Mouse (Mus musculus) hindbrain, embryonic 12.5 days (tissue): Measurements from ENCODE around the gene Sytl2. TPM values are rescaled to one million over a fixed set of nuclear protein-coding genes. Genes with fewer than 3 reads are reported as not detected.

Experiments
- ATAC-seq: fragments of 200-750 bp; cut with Nextera tagmentation; 2 replicates; pipeline ENCODE4 v1.8.0; 2017; ENCODE audit warnings: moderate TSS enrichment; ENCODE audit not compliant: low FRiP score
- H3K27ac ChIP-seq: fragments of 300-500 bp; sonication (generic); 2 replicates; pipeline ENCODE4 v1.5.1; 2016; ENCODE audit warnings: mild to moderate bottlenecking
- H3K27me3 ChIP-seq: fragments of 300-500 bp; sonication (generic); 2 replicates; pipeline ENCODE4 v1.6.1; 2016; ENCODE audit warnings: mild to moderate bottlenecking
- H3K36me3 ChIP-seq: fragments of 300-500 bp; sonication (generic); 2 replicates; pipeline ENCODE4 v1.6.1; 2016; ENCODE audit warnings: mild to moderate bottlenecking
- H3K4me1 ChIP-seq: fragments of 300-500 bp; sonication (generic); 2 replicates; pipeline ENCODE4 v1.6.1; 2016
- H3K4me2 ChIP-seq: fragments of 300-500 bp; sonication (generic); replicated peaks from 2 replicates; pipeline ENCODE4 v1.6.1; 2016; ENCODE audit warnings: mild to moderate bottlenecking
- H3K4me3 ChIP-seq: fragments of 300-500 bp; sonication (generic); 2 replicates; pipeline ENCODE4 v1.5.1; 2016; ENCODE audit warnings: mild to moderate bottlenecking
- H3K9ac ChIP-seq: fragments of 300-500 bp; sonication (generic); 2 replicates; pipeline ENCODE4 v1.6.1; 2016; ENCODE audit warnings: mild to moderate bottlenecking, moderate library complexity
- H3K9me3 ChIP-seq: fragments of 300-500 bp; sonication (generic); replicated peaks from 2 replicates; pipeline ENCODE4 v1.6.1; 2016; ENCODE audit warnings: mild to moderate bottlenecking
- WGBS: fragments of 180-500 bp; shearing (Covaris S2); methylation state at CpG from one replicate; pipeline ENCODE4 v1.1.7; 2016; 5-methylcytosine and 5-hydroxymethylcytosine counted together
- polyA plus RNA-seq: library from polyadenylated mRNA; unstranded; fragments of >200 nt; fragmentation: Nextera tagmentation; extraction: Ambion mirVana; gene quantifications from 2 replicates; pipeline ENCODE4 v1.2.1, GENCODE M21; 2016

Gene Sytl2
- polyA plus RNA-seq, 1 experiment from 2014 or later, result 5.6 TPM

GRCm38 (mm10) chr7:90409934-90410333 is 107.9 kb downstream of the Sytl2 start:
- Histone ChIP-seq H3K9ac (no peak overlapping the region), H3K27me3 (no peaks in the 10 kb centered on the region), H3K4me2 (no peak overlapping the region), H3K27ac (no peak overlapping the region), H3K4me1 (no peaks in the 10 kb centered on the region), H3K9me3 (no peaks in the 10 kb centered on the region), H3K4me3 (no peak overlapping the region), H3K36me3 (no peaks in the 10 kb centered on the region)
- no peak for ATAC-seq
- WGBS, result 47% methylated on average over 3 of the region's 3 CpGs

DNA sequence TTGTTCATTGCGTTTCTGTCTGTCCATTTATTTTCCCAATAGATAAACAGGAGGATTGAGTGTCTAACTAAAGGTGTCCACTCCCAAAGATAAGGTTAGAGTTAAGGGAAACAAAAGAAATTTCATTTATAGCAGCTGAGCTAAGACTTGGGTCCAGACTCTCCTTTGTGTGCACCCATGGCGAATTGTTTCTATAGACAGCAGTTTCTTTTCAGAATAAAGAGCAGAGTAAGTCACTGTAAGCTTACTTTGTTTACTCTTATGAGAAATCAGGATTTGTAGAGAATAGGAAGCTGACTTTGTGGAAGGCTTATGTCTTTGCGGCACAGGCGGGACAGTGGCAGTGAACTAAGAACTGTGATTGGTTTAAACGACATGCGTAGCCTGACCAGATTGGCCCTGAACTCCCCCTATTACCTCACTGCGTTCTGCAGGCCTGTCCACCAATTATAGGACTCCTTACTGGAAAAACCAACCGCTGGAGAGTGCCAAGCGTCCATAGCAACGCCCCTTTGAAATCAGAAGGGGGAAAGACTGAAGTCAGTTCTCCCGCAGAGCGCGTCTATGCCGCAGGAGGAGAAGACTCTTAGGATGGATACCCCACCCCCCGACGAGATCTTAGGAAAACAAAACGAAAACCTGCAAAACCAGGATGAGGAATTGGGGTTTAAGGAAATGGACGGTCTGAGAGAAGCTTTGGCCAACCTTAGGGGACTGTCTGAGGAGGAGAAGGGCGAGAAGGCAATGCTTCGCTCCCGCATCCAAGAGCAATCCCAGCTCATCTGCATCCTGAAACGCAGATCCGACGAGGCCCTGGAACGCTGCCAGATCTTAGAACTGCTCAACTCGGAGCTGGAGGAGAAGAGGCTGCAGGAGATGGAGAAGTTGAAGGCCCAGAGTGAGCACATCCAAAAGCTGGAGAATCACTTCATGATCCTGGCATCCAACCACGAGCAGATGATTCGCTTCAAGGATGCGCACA is 124.3 kb downstream of the Sytl2 start, which contains the start of gene Ccdc89:
TSS of gene Ccdc89 (plus strand) at position 558 of the 982 bp plus-strand sequence.
- Histone ChIP-seq H3K27ac (no peak within 1 kb of the TSS), H3K4me1 (peaks cover 8% of the 10 kb centered on the region), H3K9me3 (no peaks in the 10 kb centered on the region), H3K27me3 (no peaks in the 10 kb centered on the region), H3K36me3 (no peaks in the 10 kb centered on the region), H3K9ac (peak within 1 kb of the TSS; percentile 46), H3K4me2 (peak within 1 kb of the TSS; percentile 69), H3K4me3 (peak within 1 kb of the TSS; percentile 37)
- 22% methylated on average over 29 of the region's 29 CpGs for WGBS
- peak; percentile 100 for ATAC-seq

GRCm38 (mm10) chr7:90427006-90427405 is 125.0 kb downstream of the Sytl2 start:
- Histone ChIP-seq H3K9ac (peak overlapping the region; percentile 46; the same call in 1 of the 2 replicates), H3K27ac (no peak overlapping the region), H3K4me2 (peak overlapping the region; percentile 69), H3K27me3 (no peaks in the 10 kb centered on the region), H3K4me1 (peaks cover 8% of the 10 kb centered on the region), H3K36me3 (no peaks in the 10 kb centered on the region), H3K4me3 (peak overlapping the region; percentile 37), H3K9me3 (no peaks in the 10 kb centered on the region)
- 70% methylated on average over 9 of the region's 9 CpGs for WGBS
- ATAC-seq, result no peak

DNA sequence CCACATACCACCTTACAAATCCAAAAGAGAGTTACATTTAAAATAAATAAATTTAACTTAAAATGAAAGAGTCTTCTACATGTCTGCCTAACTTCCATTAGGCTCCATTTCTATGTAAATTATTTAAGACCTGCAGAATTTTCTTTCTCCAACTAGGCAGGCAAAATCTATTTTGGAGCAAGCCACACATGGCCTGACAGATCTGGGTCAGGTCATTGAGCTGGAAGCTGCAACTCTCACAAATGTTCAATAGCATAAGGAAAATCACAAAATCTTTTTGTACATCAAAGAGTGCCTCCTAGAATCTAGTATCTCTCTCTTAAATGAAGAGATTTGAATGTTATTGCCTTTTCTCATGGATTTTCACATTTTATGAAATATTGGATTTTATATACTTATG is 130.2 kb downstream of the Sytl2 start:
- Histone ChIP-seq H3K4me3 (no peak overlapping the region), H3K27me3 (no peaks in the 10 kb centered on the region), H3K4me1 (peaks cover 1% of the 10 kb centered on the region), H3K27ac (no peak overlapping the region), H3K36me3 (no peaks in the 10 kb centered on the region), H3K4me2 (no peak overlapping the region), H3K9me3 (no peaks in the 10 kb centered on the region), H3K9ac (no peak overlapping the region)
- no peak for ATAC-seq

DNA sequence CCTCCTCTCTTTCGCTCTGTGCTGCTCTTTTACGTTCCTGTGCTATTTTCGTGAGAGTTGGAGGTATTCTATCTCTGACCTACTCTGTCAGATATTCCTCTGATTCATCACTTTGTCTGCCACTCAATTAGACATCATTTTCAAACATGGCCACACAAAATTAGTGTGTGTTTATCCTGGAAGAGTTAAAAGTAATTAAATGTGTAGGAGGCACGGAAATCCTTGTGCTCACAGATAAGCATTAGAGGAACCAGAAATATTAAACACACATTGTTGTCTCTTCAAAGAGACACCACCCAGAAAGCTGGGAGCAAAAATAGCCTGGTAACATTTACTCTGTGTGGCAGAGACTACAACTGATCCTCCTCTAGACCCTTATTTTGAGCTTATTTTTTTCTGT is 138.0 kb downstream of the Sytl2 start:
- Histone ChIP-seq H3K27me3 (no peaks in the 10 kb centered on the region), H3K27ac (no peak overlapping the region), H3K9me3 (no peaks in the 10 kb centered on the region), H3K4me3 (no peak overlapping the region), H3K4me1 (no peaks in the 10 kb centered on the region), H3K4me2 (no peak overlapping the region), H3K36me3 (no peaks in the 10 kb centered on the region), H3K9ac (no peak overlapping the region)
- WGBS, result 90% methylated on average over 4 of the region's 4 CpGs
- no peak for ATAC-seq

- WGBS, result 14% methylated on average over 4 of the region's 4 CpGs
- no peaks in the 10 kb centered on the region for H3K9me3 ChIP-seq
Observed at GRCm38 (mm10) chr7:90442070-90442469, 140.0 kb downstream of the Sytl2 start.

GRCm38 (mm10) chr7:90442518-90443080 is 140.5 kb downstream of the Sytl2 start, which contains the start of gene Crebzf:
Crebzf (plus strand) TSS chr7:90442729.
- Histone ChIP-seq H3K9ac (peak within 1 kb of the TSS; percentile 93), H3K9me3 (no peaks in the 10 kb centered on the region), H3K27me3 (no peaks in the 10 kb centered on the region), H3K27ac (peak within 1 kb of the TSS; percentile 99), H3K4me1 (peaks cover 6% of the 10 kb centered on the region; the same call in 1 of the 2 replicates), H3K4me3 (peak within 1 kb of the TSS; percentile 95), H3K36me3 (peaks cover 3% of the 10 kb centered on the region), H3K4me2 (peak within 1 kb of the TSS; percentile 83)
- peak; percentile 96 for ATAC-seq
- WGBS, result under 1% methylated on average over 53 of the region's 54 CpGs

More at GRCm38 (mm10) chr7:90442070-90442469, 140.0 kb downstream of the Sytl2 start:
- Histone ChIP-seq H3K4me2 (peak overlapping the region; percentile 83), H3K27me3 (no peaks in the 10 kb centered on the region), H3K9ac (peak overlapping the region; percentile 93), H3K27ac (peak overlapping the region; percentile 99), H3K36me3 (no peaks in the 10 kb centered on the region), H3K4me1 (peaks cover 4% of the 10 kb centered on the region; the same call in 1 of the 2 replicates), H3K4me3 (peak overlapping the region; percentile 95)
- peak; percentile 23 for ATAC-seq

DNA sequence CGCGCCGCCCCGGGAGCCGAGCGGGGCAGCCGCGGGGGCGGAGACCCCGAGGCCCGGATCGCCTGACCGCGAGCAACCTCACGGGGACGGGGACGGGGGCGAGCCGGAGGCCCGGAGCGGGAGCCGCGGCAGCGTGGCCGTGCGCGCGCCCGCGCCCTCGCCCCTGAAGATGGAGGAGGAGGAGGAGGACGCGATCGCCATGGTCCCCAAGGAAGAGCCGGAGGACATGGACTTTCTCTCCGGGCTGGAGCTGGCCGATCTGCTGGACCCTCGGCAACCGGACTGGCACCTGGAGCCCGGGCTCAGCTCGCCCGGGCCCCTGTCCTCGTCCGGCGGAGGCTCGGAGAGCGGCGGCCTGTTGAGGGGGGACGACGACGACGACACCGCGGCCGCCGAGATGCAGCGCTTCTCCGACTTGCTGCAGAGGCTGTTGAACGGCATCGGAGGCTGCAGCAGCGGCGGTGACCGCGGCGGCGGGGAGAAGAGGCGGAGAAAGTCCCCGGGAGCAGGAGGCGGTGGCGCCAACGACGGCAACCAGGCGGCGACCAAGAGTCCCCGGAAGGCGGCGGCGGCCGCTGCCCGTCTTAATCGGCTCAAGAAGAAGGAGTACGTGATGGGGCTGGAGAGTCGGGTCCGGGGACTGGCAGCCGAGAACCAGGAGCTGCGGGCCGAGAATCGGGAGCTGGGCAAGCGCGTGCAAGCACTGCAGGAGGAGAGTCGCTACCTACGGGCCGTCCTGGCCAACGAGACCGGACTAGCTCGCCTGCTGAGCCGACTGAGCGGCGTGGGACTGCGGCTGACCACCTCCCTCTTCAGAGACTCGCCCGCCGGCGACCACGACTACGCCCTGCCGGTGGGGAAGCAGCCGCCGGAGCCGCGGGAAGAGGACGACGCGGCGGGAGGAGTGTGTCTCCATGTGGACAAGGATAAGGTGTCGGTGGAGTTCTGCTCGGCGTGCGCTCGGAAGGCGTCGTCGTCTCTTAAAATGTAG is 141.3 kb downstream of the Sytl2 start:
- H3K36me3 ChIP-seq, result peaks cover 4% of the 10 kb centered on the region
- H3K4me2 ChIP-seq, result peak overlapping the region; percentile 83
- H3K27me3 ChIP-seq, result no peaks in the 10 kb centered on the region
- peaks cover 6% of the 10 kb centered on the region; the same call in 1 of the 2 replicates for H3K4me1 ChIP-seq
- peak; percentile 79 for ATAC-seq
- WGBS, result under 1% methylated on average over 121 of the region's 123 CpGs
- H3K9ac ChIP-seq, result peak overlapping the region; percentile 93
- H3K27ac ChIP-seq, result peak overlapping the region; percentile 99
- no peaks in the 10 kb centered on the region for H3K9me3 ChIP-seq
- H3K4me3 ChIP-seq, result peak overlapping the region; percentile 95

DNA sequence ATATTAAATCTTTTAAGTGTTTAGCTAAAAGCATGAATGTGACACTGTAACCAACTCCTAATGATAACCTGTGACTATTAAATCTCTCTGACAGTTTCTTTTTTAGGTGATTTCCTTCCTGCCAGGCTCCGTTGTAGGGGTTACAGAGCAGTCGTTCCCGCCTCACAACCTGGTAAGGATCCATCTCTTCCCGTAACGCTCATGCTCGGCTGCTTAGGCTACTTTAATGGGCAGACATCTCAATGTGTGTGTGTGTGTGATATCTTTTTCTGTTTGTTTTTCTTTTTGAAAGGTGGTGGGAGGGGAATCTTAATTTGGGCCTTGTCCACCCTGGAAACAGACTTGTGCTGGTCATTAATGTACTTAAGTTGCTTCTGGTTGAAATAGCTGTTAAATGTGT is 142.2 kb downstream of the Sytl2 start:
- ATAC-seq, result no peak
- no peaks in the 10 kb centered on the region for H3K27me3 ChIP-seq
- peak overlapping the region; percentile 95 for H3K4me3 ChIP-seq
- 1% methylated on average over 6 of the region's 6 CpGs for WGBS
- H3K9ac ChIP-seq, result peak overlapping the region; percentile 93
- peak overlapping the region; percentile 83 for H3K4me2 ChIP-seq
- H3K27ac ChIP-seq, result peak overlapping the region; percentile 99; the same call in 1 of the 2 replicates
- no peaks in the 10 kb centered on the region for H3K9me3 ChIP-seq
- peaks cover 6% of the 10 kb centered on the region; the same call in 1 of the 2 replicates for H3K4me1 ChIP-seq
- H3K36me3 ChIP-seq, result peaks cover 4% of the 10 kb centered on the region

DNA sequence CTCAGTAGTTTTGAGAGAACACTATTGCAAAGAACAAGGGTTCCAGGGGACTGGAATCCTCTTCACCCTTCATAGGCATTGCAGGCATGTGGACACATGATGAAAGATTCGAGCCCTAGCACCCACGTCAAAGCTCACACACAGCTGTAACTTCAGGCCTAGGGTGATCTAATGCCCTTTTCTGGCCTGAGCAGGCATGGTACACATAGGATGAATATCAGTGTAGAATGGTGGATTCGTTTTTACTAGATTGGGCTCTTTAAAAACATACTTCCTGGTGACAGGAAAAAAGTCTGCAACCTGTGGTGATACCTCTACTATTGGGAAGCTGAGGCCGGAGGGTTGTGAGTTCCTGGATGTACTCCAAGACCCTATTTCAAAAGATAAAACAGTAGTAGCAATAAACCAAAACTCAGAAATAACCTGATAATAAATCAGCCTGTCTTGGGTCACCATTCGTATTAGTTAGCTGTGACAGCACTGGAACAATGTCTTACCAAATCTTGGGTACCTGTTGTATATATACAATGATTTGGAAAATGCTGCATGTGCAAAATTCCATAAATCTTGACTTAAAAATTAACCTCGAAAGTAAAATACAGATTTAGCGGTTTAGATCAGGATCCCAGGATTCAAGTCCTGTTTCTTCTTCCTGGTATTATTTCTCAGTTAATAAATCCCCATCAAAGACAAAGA is 154.2 kb downstream of the Sytl2 start:
- ATAC-seq, result no peak
- Histone ChIP-seq H3K27ac (peak overlapping the region; percentile 93), H3K36me3 (peaks cover 10% of the 10 kb centered on the region; the same call in 1 of the 2 replicates), H3K9me3 (no peaks in the 10 kb centered on the region), H3K4me2 (peak overlapping the region; percentile 61), H3K4me1 (peaks cover 14% of the 10 kb centered on the region), H3K27me3 (no peaks in the 10 kb centered on the region), H3K9ac (peak overlapping the region; percentile 76; the same call in 1 of the 2 replicates), H3K4me3 (peak overlapping the region; percentile 74)
- WGBS, result 36% methylated on average over 7 of the region's 7 CpGs
